Mouse (Mus musculus) layer of hippocampus, postnatal 25 days (tissue): ENCODE data around the gene Card10. TPM values are rescaled to one million over a fixed set of nuclear protein-coding genes. Genes with fewer than 3 reads are reported as not detected.
"Not testable (repeated sequence)": the region's sequence is repeated elsewhere in the genome, so short reads cannot be mapped to it uniquely, and the experiment has no call there.

Experiments
- DNase-seq, 2 experiments: peaks; one replicate each; pipeline ENCODE4 v3.0.0; 2022; ENCODE audit warnings: mixed read lengths in 2 of 2, low spot score in 1 of 2; ENCODE audit errors: extremely low spot score in 1 of 2
- total RNA-seq, 2 experiments: library from RNA; stranded (reverse); gene quantifications; 2 replicates each; pipeline ENCODE4 v1.2.3; 2021

The Card10 gene
- 1 to 10 TPM; 5.0 to 5.5 TPM for total RNA-seq

DNA sequence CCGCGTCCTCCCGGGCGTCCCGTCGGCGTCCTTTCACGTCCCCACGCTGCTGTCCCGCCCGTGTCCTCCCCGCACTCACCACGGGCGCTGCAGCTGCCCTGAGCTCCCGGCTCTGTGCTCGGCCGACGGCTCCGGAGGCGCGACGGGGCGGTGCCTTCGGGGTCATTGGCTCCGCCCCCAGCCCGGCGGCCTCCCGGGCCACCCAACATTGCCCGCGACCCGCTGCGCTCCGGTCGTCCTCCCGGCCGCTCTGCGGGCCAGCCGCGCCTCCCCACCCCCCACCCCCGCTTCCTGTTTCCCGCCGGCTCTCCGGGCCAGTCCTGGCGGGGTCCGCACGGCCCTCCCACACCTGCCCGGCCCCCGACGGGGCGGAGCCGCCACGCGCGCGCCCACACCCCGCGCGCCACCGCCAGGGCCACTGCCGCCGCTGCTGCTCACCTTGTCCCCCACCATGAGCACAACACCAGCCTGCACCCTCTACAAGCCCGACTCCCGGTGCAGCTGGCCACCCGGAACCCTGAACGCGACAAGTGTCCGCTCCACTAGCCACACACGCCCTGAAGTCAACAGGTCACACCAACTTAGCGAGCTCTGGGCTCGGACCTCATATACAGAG, at the start of gene Card10:
Gene Card10 (minus strand): TSS at position 267 of the 616 bp plus-strand sequence.
- DNase-seq, result no peak

DNA sequence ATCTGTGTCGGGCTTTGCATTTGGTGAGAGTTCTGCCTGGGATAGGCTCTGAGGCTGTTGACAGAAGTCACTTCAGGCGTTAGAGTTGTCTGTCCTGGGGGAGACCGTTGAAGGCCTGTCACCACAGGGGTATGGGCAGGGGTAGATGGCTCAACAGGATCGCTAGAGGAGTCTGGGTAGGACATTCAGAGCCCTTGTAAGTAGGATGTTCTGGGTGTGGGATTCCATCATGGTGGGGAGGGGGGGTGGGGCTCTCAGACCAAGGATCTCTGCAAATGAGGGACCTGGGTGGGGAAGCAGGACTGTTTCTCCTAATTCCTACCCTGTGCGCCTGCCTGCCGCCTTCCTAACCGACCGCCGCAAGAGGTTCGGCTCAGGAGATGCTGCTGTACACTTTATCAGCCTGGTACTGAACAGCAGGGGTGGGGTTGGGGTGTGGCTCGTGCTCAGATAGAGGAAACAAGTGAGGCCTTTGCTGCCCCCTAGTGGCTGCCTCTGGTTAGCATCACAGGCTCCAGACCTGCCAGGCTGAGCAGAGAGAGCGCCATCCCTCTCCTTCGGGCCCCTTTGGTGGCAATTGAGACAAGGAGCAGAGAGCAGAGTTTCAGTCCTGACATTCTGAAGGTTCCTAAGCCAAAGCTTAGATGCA, 48.8 kb upstream of the Card10 start:
- DNase-seq, result peak; percentile 91 to 99

DNA sequence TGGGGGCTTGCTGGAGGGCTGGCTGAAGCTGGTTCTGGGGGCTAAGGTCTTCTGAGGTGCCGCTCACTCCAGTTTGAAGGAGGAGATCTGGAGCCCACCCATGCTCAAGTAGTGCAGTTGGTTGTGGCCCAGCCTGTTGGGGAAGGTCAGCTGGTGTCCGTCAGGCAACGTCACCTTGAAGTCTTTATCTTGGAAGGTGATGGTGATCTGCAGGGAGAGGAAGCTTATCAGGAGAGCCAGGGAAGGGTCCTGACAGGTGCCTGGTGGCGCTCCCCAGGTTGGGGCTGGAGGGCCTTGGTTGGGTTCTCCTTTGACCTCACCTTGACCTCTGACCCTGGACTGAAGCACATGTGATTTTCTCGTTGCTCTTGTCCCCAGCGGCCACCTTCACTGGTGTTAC, 48.1 kb upstream of the Card10 start:
- DNase-seq, result no peak

DNA sequence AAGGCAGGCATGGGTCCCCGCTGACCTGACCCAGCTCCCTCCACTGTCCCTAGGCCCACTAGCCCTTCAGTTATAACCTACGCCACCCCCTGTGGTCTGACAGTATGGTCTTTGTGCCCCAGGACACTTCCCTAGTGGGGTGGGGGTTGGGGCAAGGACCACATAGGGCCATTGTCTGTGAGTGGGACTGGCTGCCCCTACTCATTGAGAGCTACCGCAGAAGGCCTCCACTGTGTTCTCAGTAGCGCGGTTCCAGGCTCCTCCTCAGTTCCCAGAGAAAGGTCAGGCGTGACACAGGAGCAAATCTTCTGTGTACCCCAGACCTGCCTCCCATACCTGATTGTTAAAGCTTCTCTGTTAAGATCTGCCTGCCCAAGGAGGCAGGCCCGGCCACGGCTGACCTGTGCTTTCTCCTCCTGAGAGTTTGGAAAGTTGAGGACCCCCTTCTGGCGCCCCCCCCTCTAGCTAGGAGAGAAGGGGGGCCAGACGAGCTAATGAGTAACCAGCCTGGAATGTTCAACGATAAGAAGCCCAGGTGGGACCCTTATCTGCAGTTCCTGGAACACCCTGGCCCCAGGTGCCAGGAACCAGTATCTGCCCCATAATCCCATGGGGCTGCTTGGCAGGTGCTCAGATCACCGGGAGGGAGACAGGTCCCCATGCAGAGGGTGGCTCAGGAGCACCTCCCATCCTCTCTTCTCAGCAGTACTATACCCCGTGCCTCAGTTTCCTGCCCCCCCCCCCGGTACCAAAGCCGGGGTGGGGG, 47.4 kb upstream of the Card10 start:
- no peak for DNase-seq

DNA sequence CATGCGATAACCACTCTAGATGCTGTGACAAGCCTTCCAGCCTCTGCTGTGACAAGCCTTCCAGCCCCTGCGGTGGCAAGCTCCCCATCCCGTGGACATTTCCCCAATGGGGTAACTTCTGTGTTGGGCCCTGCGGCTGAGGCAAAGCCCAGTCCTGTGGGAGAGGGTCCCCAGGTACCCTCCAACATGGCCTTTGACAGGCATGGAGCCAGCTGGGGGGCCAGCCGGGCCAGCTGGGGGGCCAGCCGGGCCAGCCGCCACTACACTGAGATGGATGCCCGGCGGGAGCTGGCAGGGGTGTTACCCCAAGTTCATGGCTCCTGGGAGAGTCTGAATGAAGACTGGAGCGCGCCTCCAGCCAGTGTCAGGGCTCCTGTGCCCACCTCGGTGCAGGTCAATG, 46.6 kb upstream of the Card10 start:
- DNase-seq, result no peak

DNA sequence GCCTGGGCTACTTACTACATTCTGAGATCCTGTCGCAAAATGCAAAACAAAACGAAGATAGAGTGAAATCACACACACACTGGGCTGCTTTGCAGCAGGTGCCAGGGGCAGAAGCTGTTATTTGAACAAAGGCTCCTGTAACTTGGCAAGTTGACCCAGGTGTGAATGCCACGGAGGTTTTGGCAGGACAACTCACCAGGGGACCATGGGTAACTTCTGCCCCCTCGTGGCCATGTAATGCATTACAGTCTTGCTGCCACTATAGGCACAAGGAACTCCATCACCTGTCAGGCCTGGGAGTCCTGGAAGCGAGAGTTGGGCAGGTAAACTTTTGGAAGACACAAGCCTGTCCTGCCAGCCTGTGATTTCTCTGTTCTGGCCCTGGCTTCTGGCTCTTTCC, 45.6 kb upstream of the Card10 start:
- DNase-seq, result peak; percentile 73 to 91

DNA sequence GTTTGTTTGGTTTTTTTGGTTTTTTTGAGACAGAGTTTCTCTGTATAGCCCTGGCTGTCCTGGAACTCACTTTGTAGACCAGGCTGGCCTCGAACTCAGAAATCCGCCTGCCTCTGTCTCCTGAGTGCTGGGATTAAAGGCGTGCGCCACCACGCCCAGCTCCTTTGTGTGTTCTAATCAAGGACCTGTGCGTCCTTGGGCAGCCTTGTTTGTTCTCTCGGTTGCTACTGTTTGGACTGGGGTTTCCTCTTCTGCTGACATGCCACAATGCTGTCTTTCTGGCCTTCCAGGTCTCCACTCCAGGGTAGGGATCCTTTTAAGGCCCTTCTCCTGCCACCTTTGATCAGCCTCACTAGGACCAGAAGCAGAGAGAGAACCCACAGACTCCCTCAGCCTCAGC, 44.0 kb upstream of the Card10 start:
- not testable (repeated sequence) for DNase-seq

DNA sequence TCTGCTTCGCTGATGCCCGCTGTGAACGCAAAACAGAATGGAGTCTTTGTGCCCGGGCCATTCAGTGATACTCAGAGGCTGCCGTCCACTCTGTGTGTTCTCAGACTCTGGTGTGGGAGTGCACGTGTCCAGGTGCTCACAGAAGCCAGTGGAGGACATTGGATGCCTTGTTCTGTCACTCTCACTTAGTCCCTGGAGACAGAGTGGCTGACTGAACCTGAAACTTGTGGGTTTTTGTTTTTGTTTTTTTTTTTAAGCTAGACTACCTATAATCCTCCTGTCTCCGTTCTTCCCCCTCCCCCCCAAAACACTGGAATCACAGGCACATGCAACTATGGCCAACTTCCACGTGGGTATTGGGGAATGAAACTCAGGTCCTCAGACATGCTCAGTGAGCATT, 43.5 kb upstream of the Card10 start:
- DNase-seq, result no peak

DNA sequence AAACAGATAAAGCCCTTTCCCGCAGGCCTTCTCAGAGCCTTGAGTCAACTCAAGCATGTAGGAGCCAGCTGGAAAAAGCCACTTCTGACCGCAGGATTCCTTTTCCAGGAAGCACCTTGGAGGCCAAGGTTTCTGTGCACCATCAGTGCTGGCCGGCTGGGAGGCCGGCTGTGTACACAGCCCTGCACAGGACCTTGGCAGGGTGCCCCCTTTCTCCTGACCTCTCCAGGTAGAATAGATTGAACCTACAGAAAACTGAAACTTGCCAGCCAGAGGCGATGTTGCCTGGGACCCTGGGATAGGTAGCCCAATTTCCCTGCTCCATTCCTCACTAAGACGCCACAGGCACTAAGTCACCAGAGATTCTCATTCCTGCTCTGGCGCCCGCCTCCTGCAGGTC, 43.0 kb upstream of the Card10 start:
- no peak for DNase-seq

DNA sequence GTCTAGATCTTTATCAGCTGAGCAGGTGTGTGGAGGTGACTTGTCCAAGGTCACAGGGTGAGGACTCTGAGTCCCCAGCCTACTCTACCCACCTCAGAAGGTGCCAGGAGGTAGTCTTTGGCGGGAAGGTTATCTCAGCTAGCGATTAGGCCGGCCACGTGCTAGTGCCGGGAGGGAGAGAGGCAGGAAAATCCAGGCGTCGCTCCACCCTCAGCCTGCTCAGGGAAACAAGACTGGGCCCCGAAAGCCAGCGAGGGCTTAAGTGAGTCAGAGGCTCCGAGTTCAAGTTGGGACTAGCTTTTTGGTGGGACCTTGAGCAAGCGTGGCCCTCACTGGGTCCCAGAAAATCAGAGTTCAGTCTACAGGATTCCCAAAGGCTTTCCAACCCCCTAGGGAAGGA, 42.5 kb upstream of the Card10 start:
- no peak for DNase-seq

DNA sequence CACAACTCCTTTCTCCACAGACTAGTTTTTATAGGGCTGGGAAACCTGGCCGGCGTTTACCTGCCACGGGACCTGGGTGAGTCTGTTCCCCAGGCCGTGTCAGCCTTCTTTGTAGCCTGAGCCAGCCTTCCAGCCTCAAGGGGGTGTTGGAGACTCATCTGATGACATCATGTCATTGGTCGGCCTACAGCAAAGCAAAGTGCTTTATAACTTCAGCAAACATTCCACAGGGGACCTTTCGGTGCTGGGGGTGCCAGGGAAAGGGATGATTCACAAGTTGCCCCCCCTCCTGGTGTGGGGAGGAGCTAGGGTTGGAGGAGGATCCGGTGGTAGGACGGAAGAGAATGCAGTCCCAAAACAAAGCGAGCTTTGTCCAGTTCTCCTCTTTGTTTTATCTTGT, 41.9 kb upstream of the Card10 start:
- no peak for DNase-seq

DNA sequence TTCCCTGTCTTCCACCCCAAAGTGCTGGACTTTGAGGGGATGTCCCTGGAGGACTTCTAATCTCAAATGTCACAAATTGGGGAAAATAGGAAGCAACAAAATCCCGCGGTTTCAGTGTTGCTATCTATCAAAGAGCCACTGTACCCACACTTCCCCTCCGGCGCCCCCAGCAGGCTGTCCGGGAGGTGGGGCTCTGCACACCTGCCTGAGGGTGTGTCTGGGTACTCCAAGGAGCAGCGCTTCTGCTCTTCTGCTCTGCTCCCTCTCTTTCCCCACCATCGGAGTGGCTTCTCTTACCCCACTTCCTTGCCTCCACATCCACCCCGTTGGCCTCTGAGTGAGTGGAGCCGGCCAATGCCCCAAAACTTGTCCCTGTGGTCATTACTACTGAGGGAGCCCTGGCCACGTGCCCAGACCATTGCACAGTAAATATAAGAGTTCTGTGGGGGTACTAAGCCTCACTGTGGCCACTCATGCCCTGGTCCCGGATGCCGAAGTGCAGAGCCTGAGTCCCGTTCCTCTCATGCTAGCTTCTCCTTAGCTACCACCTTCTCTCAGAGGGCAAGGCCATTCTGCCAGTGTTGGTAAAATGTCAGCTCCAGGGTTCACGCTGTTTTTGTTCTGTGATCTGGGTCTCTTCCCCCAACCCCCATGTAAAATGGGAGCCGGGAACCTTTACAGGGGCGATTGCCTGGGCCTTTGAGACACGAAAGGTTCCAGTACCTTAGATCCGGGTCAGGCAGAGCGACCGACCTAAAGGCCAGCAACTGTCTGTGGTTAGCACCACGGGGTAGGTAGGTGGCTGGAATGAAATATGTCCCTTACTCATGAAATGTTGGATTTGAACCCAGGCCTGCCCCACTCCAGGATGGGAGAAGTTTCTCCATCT, 41.0 kb upstream of the Card10 start:
- DNase-seq, result no peak

DNA sequence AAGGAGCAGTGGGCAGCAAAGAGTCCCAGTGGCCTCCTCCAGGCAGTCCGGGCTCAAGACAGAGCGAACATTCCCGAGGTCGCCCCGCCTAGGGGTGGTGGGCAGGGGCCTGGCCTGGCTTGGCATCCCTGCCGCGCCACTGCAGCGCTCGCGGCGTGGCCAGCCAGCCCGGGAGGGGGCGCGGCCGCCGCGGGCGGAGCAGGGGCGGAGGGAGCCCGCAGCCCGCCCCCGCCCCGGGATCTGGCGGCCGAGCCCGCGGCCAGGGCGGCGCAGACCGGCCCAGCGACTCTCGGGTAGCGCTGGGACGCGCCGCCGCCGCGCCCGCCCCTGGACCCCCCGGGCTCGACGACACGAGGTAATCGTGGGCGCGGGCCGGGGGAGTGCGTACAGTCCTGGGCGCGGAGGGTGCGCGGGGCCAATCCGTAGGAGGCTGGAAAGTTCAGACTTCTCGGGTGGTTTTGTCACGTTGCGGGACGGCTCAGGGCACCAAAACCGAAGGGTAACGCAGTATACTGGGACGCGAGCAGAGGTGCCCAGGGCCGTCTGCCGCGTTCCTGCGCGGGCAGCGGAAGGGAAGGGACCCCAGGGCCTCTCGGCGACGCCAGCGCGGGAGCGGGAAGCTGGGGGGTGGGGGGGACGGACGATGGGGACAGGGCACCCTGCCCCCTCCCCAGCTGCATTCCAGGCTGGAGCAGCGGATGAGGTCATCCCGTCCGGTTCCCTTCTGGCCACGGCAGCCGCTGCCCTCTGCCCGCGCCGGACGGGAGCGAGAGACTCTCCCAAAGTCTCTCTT, 39.7 kb upstream of the Card10 start, which contains the start of gene Cdc42ep1:
Gene Cdc42ep1 (plus strand): TSS at position 254 of the 793 bp plus-strand sequence.
- no peak for DNase-seq

DNA sequence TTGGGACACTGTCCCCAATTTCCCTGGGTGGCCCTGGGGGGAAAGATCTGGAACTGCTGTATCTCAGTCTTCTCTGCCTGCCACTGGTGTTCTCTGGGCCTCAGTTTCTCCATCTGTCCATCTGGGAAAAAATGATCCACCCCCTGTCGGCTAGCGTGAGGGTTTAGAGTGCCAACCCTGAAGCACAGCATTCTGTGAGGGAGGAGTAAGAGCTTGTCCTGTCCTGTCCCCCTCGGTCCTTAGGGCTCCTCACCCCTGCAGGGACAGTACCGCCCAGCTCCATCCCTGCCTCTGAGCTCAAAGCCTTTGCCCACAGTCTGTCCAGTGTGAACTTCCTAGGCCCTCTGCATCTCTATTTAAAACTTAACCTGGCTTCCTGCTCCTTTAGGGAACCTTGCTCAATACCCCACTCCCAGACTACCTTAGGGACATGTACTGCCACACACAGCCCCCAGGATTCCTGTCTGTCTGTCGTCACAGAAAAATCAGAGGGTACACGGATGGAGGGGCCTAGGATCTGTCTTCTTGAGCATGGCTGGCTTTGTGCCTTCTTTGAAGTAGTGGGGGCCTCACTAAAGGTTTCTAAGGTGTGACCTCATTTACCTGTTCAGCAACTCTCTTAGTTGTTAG, 38.4 kb upstream of the Card10 start:
- DNase-seq, result no peak

DNA sequence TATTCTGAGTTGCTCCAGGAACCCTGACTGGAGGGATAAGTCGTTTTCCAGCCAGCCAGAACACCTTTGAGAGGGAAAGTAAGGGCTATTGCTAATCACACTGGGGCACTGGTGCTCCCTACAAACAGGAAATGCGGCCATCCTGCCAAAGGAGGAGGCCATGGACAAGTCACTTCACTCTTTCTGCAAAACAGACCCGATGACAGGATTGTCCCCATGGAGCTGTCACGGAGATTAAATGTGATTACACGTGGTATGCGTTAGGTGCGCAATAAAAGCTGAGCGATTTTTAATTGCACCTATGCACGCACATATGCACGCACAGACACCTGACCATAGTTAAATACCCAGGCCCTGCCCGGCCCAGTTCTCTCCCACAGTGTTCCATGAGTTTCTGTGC, 37.9 kb upstream of the Card10 start:
- DNase-seq, result no peak

DNA sequence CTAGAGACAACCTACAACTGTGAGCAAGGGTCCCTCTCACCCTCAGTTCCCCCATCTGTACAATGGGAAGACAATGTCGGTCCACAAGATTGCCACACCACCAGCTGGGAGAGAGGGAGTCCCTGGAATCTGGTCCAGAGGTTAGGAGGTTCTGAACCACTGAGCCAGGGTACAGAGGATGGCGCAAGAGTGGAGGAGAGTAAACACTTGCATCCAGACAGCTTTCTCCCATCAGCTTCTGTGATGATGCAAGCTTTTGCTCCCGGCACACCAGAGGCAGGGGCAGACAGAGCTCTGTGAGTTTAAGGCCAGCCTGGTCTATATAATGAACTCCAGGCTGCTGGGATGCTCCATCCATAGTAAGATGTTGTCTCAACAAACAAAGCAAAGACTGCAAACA, 37.4 kb upstream of the Card10 start:
- no peak for DNase-seq

DNA sequence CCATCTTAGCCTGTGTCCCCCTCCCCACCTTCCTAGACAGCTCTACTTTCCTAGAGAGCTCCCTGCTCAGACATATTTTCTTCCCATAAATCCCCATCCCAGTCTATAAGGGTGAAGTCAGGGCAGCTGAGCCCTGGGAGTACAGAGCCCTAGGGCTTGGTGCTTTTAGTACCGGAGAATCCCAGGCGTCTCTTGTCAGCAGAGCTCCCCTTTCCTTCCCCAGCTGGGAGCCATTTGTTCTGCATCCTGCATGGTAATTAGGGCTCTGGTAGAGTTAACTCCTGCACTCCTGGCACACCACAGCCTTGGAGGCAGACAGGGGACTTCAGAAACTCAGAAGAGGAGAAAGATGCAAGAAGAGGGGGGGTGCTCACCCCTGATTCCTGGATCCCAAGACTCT, 36.9 kb upstream of the Card10 start:
- DNase-seq, result no peak

DNA sequence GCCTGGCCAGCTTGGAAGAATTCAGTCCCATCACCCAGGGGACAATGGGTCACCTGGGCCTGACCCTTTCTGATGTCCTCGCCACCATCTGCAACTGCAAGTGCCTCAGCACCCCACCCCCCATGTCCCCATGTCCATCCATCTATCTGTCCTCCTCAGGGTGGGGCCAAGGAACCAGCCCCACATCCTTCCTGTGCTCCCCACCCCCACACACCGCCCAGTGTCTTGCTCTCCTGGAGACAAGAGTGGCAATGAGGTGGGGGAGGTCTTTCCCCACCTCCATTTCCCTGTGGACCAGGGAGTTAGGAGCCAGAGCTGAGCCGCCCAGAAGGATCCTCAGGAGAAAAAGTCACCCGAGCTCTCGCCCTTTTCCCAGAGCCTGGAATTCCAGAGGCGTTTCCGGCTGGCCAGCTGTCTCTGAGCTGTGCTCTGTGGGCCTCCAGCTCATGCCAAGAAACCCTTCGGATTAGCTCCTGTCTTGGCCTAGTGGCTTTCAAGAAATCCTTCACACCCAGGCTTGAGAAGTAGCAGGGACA, 33.3 kb upstream of the Card10 start:
- no peak for DNase-seq
